Mouse (Mus musculus) forebrain, embryonic 16.5 days (tissue): ENCODE results near the gene Nelfe. TPM values are rescaled to one million over a fixed set of nuclear protein-coding genes. Genes with fewer than 3 reads are reported as not detected.

ENCODE experiments used
- ATAC-seq: fragments of 200-750 bp; cut with Nextera tagmentation; 2 replicates; pipeline ENCODE4 v1.8.0; 2017; ENCODE audit warnings: mild to moderate bottlenecking, moderate library complexity
- H3K27ac ChIP-seq: fragments of 300-500 bp; sonication (generic); 2 replicates; pipeline ENCODE4 v1.5.1; 2014; ENCODE audit warnings: low read length, control low read depth
- H3K27me3 ChIP-seq: fragments of 300-500 bp; sonication (generic); replicated peaks from 2 replicates; pipeline ENCODE4 v1.6.1; 2014; ENCODE audit warnings: low read length; ENCODE audit not compliant: control insufficient read depth, insufficient read depth
- H3K36me3 ChIP-seq: fragments of 300-500 bp; sonication (generic); 2 replicates; pipeline ENCODE4 v1.6.1; 2014; ENCODE audit not compliant: control insufficient read depth, insufficient read depth
- H3K4me1 ChIP-seq: fragments of 300-500 bp; sonication (generic); replicated peaks from 2 replicates; pipeline ENCODE4 v1.6.1; 2014; ENCODE audit warnings: low read length; ENCODE audit not compliant: control insufficient read depth, insufficient read depth
- H3K4me2 ChIP-seq: fragments of 300-500 bp; sonication (generic); 2 replicates; pipeline ENCODE4 v1.6.1; 2014; ENCODE audit warnings: mild to moderate bottlenecking, low read length, control low read depth
- H3K4me3 ChIP-seq: fragments of 300-500 bp; sonication (generic); replicated peaks from 2 replicates; pipeline ENCODE4 v1.5.1; 2014; ENCODE audit warnings: mild to moderate bottlenecking, low read length, control low read depth
- H3K9ac ChIP-seq: fragments of 300-500 bp; sonication (generic); replicated peaks from 2 replicates; pipeline ENCODE4 v1.6.1; 2014; ENCODE audit warnings: low read depth, low read length, control low read depth
- H3K9me3 ChIP-seq: fragments of 300-500 bp; sonication (generic); 2 replicates; pipeline ENCODE4 v1.6.1; 2016; ENCODE audit warnings: low read length; ENCODE audit not compliant: control insufficient read depth
- WGBS: fragments of 180-500 bp; shearing (Covaris S2); extraction: QIAGEN DNeasy Blood & Tissue Kit; methylation state at CpG from one replicate; pipeline ENCODE4 v1.1.7; 2014; 5-methylcytosine and 5-hydroxymethylcytosine counted together
- polyA plus RNA-seq: library from polyadenylated mRNA; unstranded; fragments of >200 nt; fragmentation: Nextera tagmentation; extraction: Ambion mirVana; gene quantifications from 2 replicates; pipeline ENCODE4 v1.2.1, GENCODE M21; 2015

The Nelfe gene
- polyA plus RNA-seq, 1 experiment from 2014 or later = 97.7 TPM

GRCm38 (mm10) chr17:34840736-34841307 is 9.4 kb upstream of the Nelfe start:
- WGBS = 89% methylated on average over 6 of the region's 6 CpGs
- Histone ChIP-seq H3K9me3 (no peaks in the 10 kb centered on the region), H3K4me2 (no peak overlapping the region), H3K4me1 (peaks cover 18% of the 10 kb centered on the region), H3K27me3 (no peaks in the 10 kb centered on the region), H3K36me3 (peaks cover 24% of the 10 kb centered on the region), H3K9ac (no peak overlapping the region), H3K27ac (no peak overlapping the region), H3K4me3 (no peak overlapping the region)
- ATAC-seq = no peak

- H3K4me1 ChIP-seq = peaks cover 8% of the 10 kb centered on the region
- WGBS = 93% methylated on average over 13 of the region's 13 CpGs
These were observed 5.3 kb upstream of the Nelfe start for GRCm38 (mm10) chr17:34844884-34845283.

GRCm38 (mm10) chr17:34847192-34847591 is 3.0 kb upstream of the Nelfe start:
- 88% methylated on average over 6 of the region's 6 CpGs for WGBS
- H3K4me3 ChIP-seq = no peak overlapping the region
- no peak overlapping the region for H3K27ac ChIP-seq
- H3K9me3 ChIP-seq = no peaks in the 10 kb centered on the region
- H3K9ac ChIP-seq = no peak overlapping the region
- H3K27me3 ChIP-seq = no peaks in the 10 kb centered on the region
- H3K4me2 ChIP-seq = no peak overlapping the region
- ATAC-seq = no peak
- H3K36me3 ChIP-seq = peaks cover 14% of the 10 kb centered on the region; the same call in 1 of the 2 replicates
- peaks cover 18% of the 10 kb centered on the region for H3K4me1 ChIP-seq

More at GRCm38 (mm10) chr17:34844884-34845283, 5.3 kb upstream of the Nelfe start:
- Histone ChIP-seq H3K4me2 (no peak overlapping the region), H3K27ac (no peak overlapping the region), H3K9me3 (no peaks in the 10 kb centered on the region), H3K9ac (no peak overlapping the region), H3K4me3 (no peak overlapping the region), H3K36me3 (peaks cover 20% of the 10 kb centered on the region), H3K27me3 (no peaks in the 10 kb centered on the region)
- no peak for ATAC-seq

GRCm38 (mm10) chr17:34847615-34848014 is 2.6 kb upstream of the Nelfe start:
- WGBS = 95% methylated on average over 7 of the region's 7 CpGs
- Histone ChIP-seq H3K4me3 (no peak overlapping the region), H3K4me1 (peaks cover 18% of the 10 kb centered on the region), H3K27ac (no peak overlapping the region), H3K9ac (no peak overlapping the region), H3K4me2 (no peak overlapping the region), H3K9me3 (no peaks in the 10 kb centered on the region), H3K36me3 (peaks cover 16% of the 10 kb centered on the region; the same call in 1 of the 2 replicates), H3K27me3 (no peaks in the 10 kb centered on the region)
- no peak for ATAC-seq

- Histone ChIP-seq H3K4me2 (peak overlapping the region; percentile 67), H3K27me3 (no peaks in the 10 kb centered on the region), H3K27ac (0 out of 2 replicates have a peak overlapping the region, but pooled peaks have one; percentile 30), H3K36me3 (peaks cover 15% of the 10 kb centered on the region; the same call in 1 of the 2 replicates), H3K9me3 (no peaks in the 10 kb centered on the region), H3K4me1 (peaks cover 18% of the 10 kb centered on the region), H3K9ac (peak overlapping the region; percentile 79), H3K4me3 (peak overlapping the region; percentile 90)
- peak; percentile 40; the same call in 1 of the 2 replicates for ATAC-seq
- WGBS = 3% methylated on average over 25 of the region's 25 CpGs
These were observed 430 bp downstream of the Nelfe start for GRCm38 (mm10) chr17:34850517-34851125.

- no peak overlapping the region for H3K4me2 ChIP-seq
- H3K4me3 ChIP-seq = no peak overlapping the region
- no peak overlapping the region for H3K27ac ChIP-seq
- H3K9me3 ChIP-seq = no peaks in the 10 kb centered on the region
- H3K36me3 ChIP-seq = peaks cover 15% of the 10 kb centered on the region; the same call in 1 of the 2 replicates
- ATAC-seq = no peak
- peaks cover 18% of the 10 kb centered on the region for H3K4me1 ChIP-seq
- H3K9ac ChIP-seq = no peak overlapping the region
- no peaks in the 10 kb centered on the region for H3K27me3 ChIP-seq
- WGBS = 81% methylated on average over 8 of the region's 8 CpGs
These were observed 3.3 kb downstream of the Nelfe start for GRCm38 (mm10) chr17:34853511-34853910.

GRCm38 (mm10) chr17:34854761-34855160 is 4.6 kb downstream of the Nelfe start:
- Histone ChIP-seq H3K4me1 (peaks cover 10% of the 10 kb centered on the region), H3K4me2 (no peak overlapping the region), H3K9ac (no peak overlapping the region), H3K27me3 (no peaks in the 10 kb centered on the region), H3K27ac (no peak overlapping the region), H3K36me3 (peaks cover 15% of the 10 kb centered on the region; the same call in 1 of the 2 replicates), H3K9me3 (no peaks in the 10 kb centered on the region), H3K4me3 (no peak overlapping the region)
- ATAC-seq = no peak
- 82% methylated on average over 3 of the region's 3 CpGs for WGBS

GRCm38 (mm10) chr17:34855825-34856224 is 5.6 kb downstream of the Nelfe start:
- Histone ChIP-seq H3K4me1 (peaks cover 8% of the 10 kb centered on the region), H3K9ac (no peak overlapping the region), H3K9me3 (no peaks in the 10 kb centered on the region), H3K27me3 (no peaks in the 10 kb centered on the region), H3K27ac (no peak overlapping the region), H3K4me2 (no peak overlapping the region), H3K36me3 (peaks cover 15% of the 10 kb centered on the region; the same call in 1 of the 2 replicates), H3K4me3 (no peak overlapping the region)
- WGBS = 31% methylated on average over 3 of the region's 3 CpGs
- ATAC-seq = no peak

- no peak overlapping the region for H3K4me2 ChIP-seq
- peaks cover 12% of the 10 kb centered on the region; the same call in 1 of the 2 replicates for H3K36me3 ChIP-seq
- ATAC-seq = no peak
- H3K27ac ChIP-seq = no peak overlapping the region
- H3K9me3 ChIP-seq = no peaks in the 10 kb centered on the region
- no peak overlapping the region for H3K4me3 ChIP-seq
- H3K4me1 ChIP-seq = no peaks in the 10 kb centered on the region
- no peaks in the 10 kb centered on the region for H3K27me3 ChIP-seq
- 83% methylated on average over 4 of the region's 4 CpGs for WGBS
- no peak overlapping the region for H3K9ac ChIP-seq
These were observed 8.5 kb downstream of the Nelfe start for GRCm38 (mm10) chr17:34858670-34859069.
